Mouse (Mus musculus): Measurements from ENCODE around the gene Ugt1a10.

DNA sequence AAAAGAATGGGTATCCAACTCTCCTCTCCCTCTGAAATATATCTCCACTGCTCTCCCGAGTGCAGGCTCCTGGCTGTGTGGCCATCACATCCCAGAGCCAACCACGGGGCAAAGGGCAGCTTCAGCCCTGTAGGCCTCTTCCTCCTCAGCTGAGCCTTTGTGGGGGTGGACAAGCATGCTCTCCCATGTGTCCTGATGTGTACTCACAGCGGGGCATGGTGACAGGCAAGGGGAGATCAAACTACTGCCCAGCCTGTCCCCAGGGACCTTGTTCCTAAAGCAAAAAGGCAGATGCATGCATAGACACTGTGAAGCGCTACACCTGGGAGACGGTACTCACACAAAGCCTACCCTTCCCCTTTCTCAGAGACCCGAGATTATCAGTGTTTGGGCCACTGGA lies 204.9 kb downstream of the Ugt1a10 start:
- TF ChIP-seq POLR2A (IDR thresholded peaks at IDR 0.05; ENCODE audit: insufficient read depth, low read depth, low read length) (no peak), CTCF (IDR thresholded peaks at IDR 0.05; ENCODE audit: insufficient read depth, low read depth, low read length) (no peak)

Measured in olfactory bulb, adult 2 months (tissue).